Comparison of ENCODE assay signal across 20 mouse cellular contexts in the genomic region with DNA sequence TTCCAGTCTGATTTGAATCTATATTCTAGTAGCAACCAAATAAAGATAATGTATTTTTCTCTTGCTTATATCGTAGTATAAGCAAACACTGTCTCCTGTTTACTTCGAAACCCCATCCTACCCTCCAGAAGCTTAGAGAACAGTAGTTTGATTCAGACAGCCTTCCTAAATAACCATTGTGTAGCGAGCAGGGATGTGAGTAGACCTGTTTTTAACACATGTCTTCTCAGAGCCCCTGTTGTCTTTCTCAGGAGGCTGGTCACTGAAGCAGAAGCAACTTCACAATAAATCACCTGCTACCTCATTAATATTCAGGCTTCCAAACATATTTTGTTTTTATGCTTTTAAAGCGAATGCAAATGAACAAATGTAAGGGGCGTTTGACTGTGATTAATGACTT.
DNase-seq lines count a peak whose midpoint lies in the region; ATAC-seq and TF ChIP-seq lines count a peak whose summit lies in the region.
"Had no signal": no experiment of that assay in that cellular context is flagged by ENCODE, and none has a peak within 500 bp of the region (broad histone marks: within the 10 kb centered on the region; RNA-seq: fewer than 3 reads in every experiment).

No protein-coding gene starts in this region.

- ATAC-seq in hindbrain, embryonic 15.5 days (ENCODE audit: low FRiP score, low read depth) = no peak
- peak; percentile 76 for ATAC-seq in neural tube, embryonic 11.5 days (ENCODE audit: insufficient read depth, low FRiP score, low TSS enrichment)
- ATAC-seq in neural tube, embryonic 12.5 days (ENCODE audit: low FRiP score, low read depth) = peak; percentile 76; the same call in 1 of the 2 replicates
- ATAC-seq in forebrain, postnatal 0 days = no peak
- ATAC-seq in forebrain, embryonic 13.5 days = no peak
- ATAC-seq: activated CD4-positive, CD25-positive, alpha-beta regulatory T cell, adult 4 months; forebrain, embryonic 16.5 days; Patski had no signal

- H3K9me3 ChIP-seq in hindbrain, embryonic 15.5 days = no peaks in the 10 kb centered on the region
- no peaks in the 10 kb centered on the region for H3K9me3 ChIP-seq in hindbrain, embryonic 10.5 days
- H3K9me3 ChIP-seq in neural tube, embryonic 11.5 days (ENCODE audit: control insufficient read depth, low read length) = no peaks in the 10 kb centered on the region
- H3K9me3 ChIP-seq in neural tube, embryonic 12.5 days = no peaks in the 10 kb centered on the region
- H3K9me3 ChIP-seq in forebrain, postnatal 0 days (ENCODE audit: low read length) = no peaks in the 10 kb centered on the region
- no peaks in the 10 kb centered on the region for H3K9me3 ChIP-seq in forebrain, embryonic 13.5 days (replicated peaks)
- H3K9me3 ChIP-seq: embryonic facial prominence, embryonic 12.5 days; heart, embryonic 15.5 days had no signal

- 0 out of 2 replicates have a peak overlapping the region, but pooled peaks have one; percentile 31 for H3K27ac ChIP-seq in hindbrain, embryonic 15.5 days (replicated peaks)
- H3K27ac ChIP-seq in hindbrain, embryonic 10.5 days = no peak overlapping the region
- no peak overlapping the region for H3K27ac ChIP-seq in neural tube, embryonic 11.5 days (ENCODE audit: low read depth, low read length)
- H3K27ac ChIP-seq in neural tube, embryonic 12.5 days = no peak overlapping the region
- no peak overlapping the region for H3K27ac ChIP-seq in forebrain, postnatal 0 days (ENCODE audit: low read depth, low read length)
- no peak overlapping the region for H3K27ac ChIP-seq in forebrain, embryonic 13.5 days
- H3K27ac ChIP-seq: embryonic facial prominence, embryonic 12.5 days; heart, adult 2 months; heart, embryonic 15.5 days had no signal

- H3K9ac ChIP-seq in hindbrain, embryonic 15.5 days = no peak overlapping the region
- no peak overlapping the region for H3K9ac ChIP-seq in neural tube, embryonic 11.5 days (ENCODE audit: low read length)
- H3K9ac ChIP-seq in neural tube, embryonic 12.5 days = no peak overlapping the region
- H3K9ac ChIP-seq in forebrain, postnatal 0 days = no peak overlapping the region
- no peak overlapping the region for H3K9ac ChIP-seq in forebrain, embryonic 13.5 days
- H3K9ac ChIP-seq: embryonic facial prominence, embryonic 12.5 days; heart, embryonic 15.5 days had no signal

- 34% methylated on average over 5 of the region's 5 CpGs for WGBS in hindbrain, embryonic 15.5 days
- 66% methylated on average over 5 of the region's 5 CpGs for WGBS in hindbrain, embryonic 10.5 days
- WGBS in neural tube, embryonic 11.5 days = 53% methylated on average over 5 of the region's 5 CpGs
- 34% methylated on average over 5 of the region's 5 CpGs for WGBS in neural tube, embryonic 12.5 days
- 53% methylated on average over 5 of the region's 5 CpGs for WGBS in forebrain, postnatal 0 days
- 47% methylated on average over 5 of the region's 5 CpGs for WGBS in forebrain, embryonic 13.5 days

- no peaks in the 10 kb centered on the region for H3K27me3 ChIP-seq in hindbrain, embryonic 15.5 days
- H3K27me3 ChIP-seq in hindbrain, embryonic 10.5 days (ENCODE audit: insufficient read depth, poor library complexity, severe bottlenecking) = no peaks in the 10 kb centered on the region
- no peaks in the 10 kb centered on the region for H3K27me3 ChIP-seq in neural tube, embryonic 11.5 days (ENCODE audit: control insufficient read depth, insufficient read depth, low read length)
- no peaks in the 10 kb centered on the region for H3K27me3 ChIP-seq in neural tube, embryonic 12.5 days (replicated peaks)
- H3K27me3 ChIP-seq in forebrain, postnatal 0 days (ENCODE audit: insufficient read depth, low read length) = no peaks in the 10 kb centered on the region
- H3K27me3 ChIP-seq in forebrain, embryonic 13.5 days = no peaks in the 10 kb centered on the region
- H3K27me3 ChIP-seq: CH12.LX; embryonic facial prominence, embryonic 12.5 days; heart, embryonic 15.5 days had no signal

- no peak for TF ChIP-seq CTCF in forebrain, postnatal 0 days (IDR thresholded peaks at IDR 0.05; ENCODE audit: low read depth)

- H3K4me1 ChIP-seq in hindbrain, embryonic 15.5 days (replicated peaks) = peaks cover 3% of the 10 kb centered on the region; the same call in 1 of the 2 replicates
- H3K4me1 ChIP-seq in hindbrain, embryonic 10.5 days (replicated peaks) = 0 out of 2 replicates have a peak, but pooled peaks cover 5% of the 10 kb centered on the region
- H3K4me1 ChIP-seq in neural tube, embryonic 11.5 days (ENCODE audit: control insufficient read depth, insufficient read depth, low read length) = 0 out of 2 replicates have a peak, but pooled peaks cover 2% of the 10 kb centered on the region
- no peaks in the 10 kb centered on the region for H3K4me1 ChIP-seq in neural tube, embryonic 12.5 days
- H3K4me1 ChIP-seq in forebrain, postnatal 0 days (ENCODE audit: insufficient read depth) = no peaks in the 10 kb centered on the region
- peaks cover 3% of the 10 kb centered on the region; the same call in 1 of the 2 replicates for H3K4me1 ChIP-seq in forebrain, embryonic 13.5 days
- H3K4me1 ChIP-seq: embryonic facial prominence, embryonic 12.5 days had no signal

- no peak overlapping the region for H3K4me2 ChIP-seq in hindbrain, embryonic 15.5 days
- no peak overlapping the region for H3K4me2 ChIP-seq in neural tube, embryonic 11.5 days (ENCODE audit: low read depth)
- no peak overlapping the region for H3K4me2 ChIP-seq in neural tube, embryonic 12.5 days (replicated peaks)
- H3K4me2 ChIP-seq in forebrain, postnatal 0 days (ENCODE audit: low read depth) = no peak overlapping the region
- no peak overlapping the region for H3K4me2 ChIP-seq in forebrain, embryonic 13.5 days
- H3K4me2 ChIP-seq: embryonic facial prominence, embryonic 12.5 days; heart, embryonic 11.5 days; heart, embryonic 15.5 days had no signal

- H3K36me3 ChIP-seq in hindbrain, embryonic 15.5 days = no peaks in the 10 kb centered on the region
- H3K36me3 ChIP-seq in hindbrain, embryonic 10.5 days = no peaks in the 10 kb centered on the region
- no peaks in the 10 kb centered on the region for H3K36me3 ChIP-seq in neural tube, embryonic 11.5 days (ENCODE audit: control insufficient read depth, insufficient read depth, low read length)
- no peaks in the 10 kb centered on the region for H3K36me3 ChIP-seq in neural tube, embryonic 12.5 days
- H3K36me3 ChIP-seq in forebrain, postnatal 0 days (ENCODE audit: insufficient read depth) = no peaks in the 10 kb centered on the region
- H3K36me3 ChIP-seq in forebrain, embryonic 13.5 days (ENCODE audit: poor library complexity, severe bottlenecking) = no peaks in the 10 kb centered on the region
- H3K36me3 ChIP-seq: embryonic facial prominence, embryonic 12.5 days; heart, embryonic 15.5 days had no signal

- H3K4me3 ChIP-seq in hindbrain, embryonic 15.5 days = no peak overlapping the region
- H3K4me3 ChIP-seq in hindbrain, embryonic 10.5 days = no peak overlapping the region
- H3K4me3 ChIP-seq in neural tube, embryonic 11.5 days (ENCODE audit: low read depth, low read length) = no peak overlapping the region
- H3K4me3 ChIP-seq in neural tube, embryonic 12.5 days = no peak overlapping the region
- H3K4me3 ChIP-seq in forebrain, postnatal 0 days (ENCODE audit: low read depth, low read length) = no peak overlapping the region
- H3K4me3 ChIP-seq in forebrain, embryonic 13.5 days = no peak overlapping the region
- H3K4me3 ChIP-seq: embryonic facial prominence, embryonic 12.5 days; heart, adult 2 months; heart, embryonic 15.5 days had no signal

- DNase-seq in hindbrain, embryonic 10.5 days (ENCODE audit: low spot score) = no peak
- DNase-seq in neural tube, embryonic 11.5 days (ENCODE audit: low spot score) = no peak
- DNase-seq in neural tube, embryonic 10.5 days (ENCODE audit: extremely low spot score, low spot score) = no peak
- DNase-seq in forebrain, postnatal 0 days = no peak
- DNase-seq: adrenal gland, adult 2 months; adrenal gland, postnatal 25 days; cerebellum, adult 2 months; gastrocnemius, postnatal 14 days; heart, adult 2 months; heart, postnatal 14 days had no signal

Comparison
In these comparisons a context has a peak if more than half of its experiments do, and no peak if none do; other contexts are left out.
1. ATAC-seq: peak in neural tube, embryonic 11.5 days (single experiment) and neural tube, embryonic 12.5 days (single experiment); none in hindbrain, embryonic 15.5 days (single experiment), forebrain, postnatal 0 days (single experiment) and forebrain, embryonic 13.5 days (single experiment).